Mouse (Mus musculus): ENCODE results near the gene Ankfy1.

GRCm38 (mm10) chr11:72692353-72692752 lies 2.5 kb downstream of the Ankfy1 start:
- TF ChIP-seq CTCF (IDR thresholded peaks at IDR 0.05) (no peak), EP300 (IDR thresholded peaks at IDR 0.05) (no peak)
